7 mouse cellular contexts compared by ENCODE assay signal in genomic region chr14:61683356-61683740, GRCm38 (mm10).
DNase-seq lines count a peak whose midpoint lies in the region; ATAC-seq and TF ChIP-seq lines count a peak whose summit lies in the region.

No protein-coding gene starts in this region.

- no peaks in the 10 kb centered on the region for H3K9me3 ChIP-seq in embryonic facial prominence, embryonic 14.5 days (ENCODE audit: control insufficient read depth, low read length)
- H3K9me3 ChIP-seq in hindbrain, embryonic 11.5 days (ENCODE audit: control insufficient read depth, low read length): no peaks in the 10 kb centered on the region

- WGBS in lung, adult 2 months: 21% methylated on average over 9 of the region's 9 CpGs
- WGBS in embryonic facial prominence, embryonic 14.5 days: 13% methylated on average over 9 of the region's 9 CpGs
- 0% methylated on average over 9 of the region's 9 CpGs for WGBS in hindbrain, embryonic 11.5 days

- peaks cover 26% of the 10 kb centered on the region for H3K27me3 ChIP-seq in embryonic facial prominence, embryonic 14.5 days (replicated peaks; ENCODE audit: control insufficient read depth, insufficient read depth, low read length)
- H3K27me3 ChIP-seq in hindbrain, embryonic 11.5 days (ENCODE audit: control insufficient read depth, insufficient read depth, low read length): peaks cover 39% of the 10 kb centered on the region

- ATAC-seq in embryonic facial prominence, embryonic 14.5 days (ENCODE audit: low read depth): no peak
- no peak for ATAC-seq in hindbrain, embryonic 11.5 days (ENCODE audit: low FRiP score)
- no peak for ATAC-seq in monocyte, adult 5-6 weeks (replicated peaks; ENCODE audit: insufficient number of reproducible peaks, low FRiP score, low TSS enrichment, poor library complexity, severe bottlenecking)

- no peak for TF ChIP-seq CTCF in lung, adult 2 months (IDR thresholded peaks at IDR 0.05; ENCODE audit: insufficient read depth, low read length)

- H3K36me3 ChIP-seq in embryonic facial prominence, embryonic 14.5 days (ENCODE audit: control insufficient read depth, insufficient read depth, low read length): no peaks in the 10 kb centered on the region
- no peaks in the 10 kb centered on the region for H3K36me3 ChIP-seq in hindbrain, embryonic 11.5 days (ENCODE audit: control insufficient read depth, insufficient read depth, low read length)

- no peak for TF ChIP-seq POLR2A in lung, adult 2 months (IDR thresholded peaks at IDR 0.05; ENCODE audit: borderline replicate concordance, extremely low read depth, low read depth, low read length)

- DNase-seq in lung, adult 2 months: peak; percentile 38
- no peak for DNase-seq in lung, postnatal 25 days (ENCODE audit: low spot score)
- DNase-seq in embryonic facial prominence, embryonic 14.5 days (ENCODE audit: low spot score): no peak
- peak; percentile 45 for DNase-seq in hindbrain, embryonic 11.5 days (ENCODE audit: low spot score)
- peak; percentile 46 for DNase-seq in lung, postnatal 10 days
- no peak for DNase-seq in urinary bladder, adult 2 months (ENCODE audit: low spot score)

- peak overlapping the region; percentile 92 for H3K9ac ChIP-seq in embryonic facial prominence, embryonic 14.5 days (ENCODE audit: low read depth, low read length)
- H3K9ac ChIP-seq in hindbrain, embryonic 11.5 days (ENCODE audit: low read depth, low read length): peak overlapping the region; percentile 70

- peak overlapping the region; percentile 96 for H3K27ac ChIP-seq in embryonic facial prominence, embryonic 14.5 days (replicated peaks; ENCODE audit: low read depth, low read length)
- no peak overlapping the region for H3K27ac ChIP-seq in hindbrain, embryonic 11.5 days (ENCODE audit: low read depth, low read length)

- peak overlapping the region; percentile 83 for H3K4me3 ChIP-seq in lung, adult 2 months (replicated peaks; ENCODE audit: extremely low read depth, low read depth, low read length)
- peak overlapping the region; percentile 93 for H3K4me3 ChIP-seq in embryonic facial prominence, embryonic 14.5 days (ENCODE audit: low read depth, low read length)
- H3K4me3 ChIP-seq in hindbrain, embryonic 11.5 days (ENCODE audit: low read depth, low read length): peak overlapping the region; percentile 84

- H3K4me2 ChIP-seq in embryonic facial prominence, embryonic 14.5 days (ENCODE audit: low read depth, low read length): peak overlapping the region; percentile 94
- H3K4me2 ChIP-seq in hindbrain, embryonic 11.5 days (replicated peaks; ENCODE audit: low read depth, low read length): peak overlapping the region; percentile 95

- peaks cover 16% of the 10 kb centered on the region for H3K4me1 ChIP-seq in lung, adult 2 months (ENCODE audit: control insufficient read depth, insufficient read depth, low read length)
- H3K4me1 ChIP-seq in embryonic facial prominence, embryonic 14.5 days (ENCODE audit: control insufficient read depth, insufficient read depth, low read length): peaks cover 22% of the 10 kb centered on the region; the same call in 1 of the 2 replicates
- peaks cover 3% of the 10 kb centered on the region for H3K4me1 ChIP-seq in hindbrain, embryonic 11.5 days (replicated peaks; ENCODE audit: control insufficient read depth, insufficient read depth, low read length)

Comparison
In these comparisons a context has a peak if more than half of its experiments do, and no peak if none do; other contexts are left out.
1. DNase-seq: peak in lung, adult 2 months (single experiment), hindbrain, embryonic 11.5 days (single experiment) and lung, postnatal 10 days (single experiment); none in lung, postnatal 25 days (single experiment), embryonic facial prominence, embryonic 14.5 days (single experiment) and urinary bladder, adult 2 months (single experiment).
2. Peak in every context shown above with its lines, with median percentiles within 50 percentile points of each other: H3K4me3 ChIP-seq.